Mouse (Mus musculus): Measurements from ENCODE around the gene Tbc1d8. TPM values are rescaled to one million over a fixed set of nuclear protein-coding genes. Genes with fewer than 3 reads are reported as not detected.

The Tbc1d8 gene
- total and polyA plus RNA-seq, 3 experiments = 0.16 to 1.4 (median 0.81) TPM

DNA sequence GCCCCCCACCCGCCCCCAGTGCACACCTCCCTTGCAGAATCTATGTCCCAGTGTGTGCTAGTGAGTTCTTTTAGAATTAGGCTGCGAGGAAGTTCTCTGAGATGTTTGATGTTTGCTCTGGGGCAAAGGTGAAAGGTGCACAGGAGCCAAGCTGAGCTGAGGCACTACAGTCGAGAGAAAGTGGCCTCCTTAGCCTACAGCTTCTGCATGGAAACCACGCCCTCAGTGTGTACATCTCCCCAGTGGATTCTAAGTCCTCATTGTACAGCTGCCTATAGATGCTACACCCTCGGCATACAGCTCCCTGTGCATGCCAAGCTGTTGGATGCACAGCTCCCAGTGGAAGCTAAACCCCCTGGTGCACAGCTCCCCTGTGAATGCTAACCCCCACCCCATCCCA lies 139.1 kb downstream of the Tbc1d8 start:
- H3K9me3 ChIP-seq (replicated peaks; ENCODE audit: low read length) = no peaks in the 10 kb centered on the region
- H3K4me1 ChIP-seq (ENCODE audit: control insufficient read depth in 1 of 2, insufficient read depth in 2 of 2) = peaks cover 0 to 10% of the 10 kb centered on the region in 2 experiments; a peak in 2 of 4 replicates
- no peaks in the 10 kb centered on the region for H3K27me3 ChIP-seq (replicated peaks)
- dilution Hi-C loops (cut with MboI; ENCODE audit: extremely low pct_ligation_motif_present, extremely low pct_unique_long_range_greater_than_20kb, low sequenced_read_pairs) (no loop called here), in situ Hi-C loops (cut with MboI; ENCODE audit: low pct_ligation_motif_present, low pct_unique_long_range_greater_than_20kb, low sequenced_read_pairs) (no loop called here)
- no peak overlapping the region for H3K9ac ChIP-seq (ENCODE audit: insufficient read depth, low read depth)
- no peaks in the 10 kb centered on the region for H3K36me3 ChIP-seq (replicated peaks in 1 of 2; ENCODE audit: control insufficient read depth in 1 of 2, insufficient read depth in 1 of 2, low read length in 1 of 2)
- no peak for DNase-seq (ENCODE audit: extremely low read depth)
- TF ChIP-seq MAZ (IDR thresholded peaks at IDR 0.05; ENCODE audit: low read depth, low read length) (no peak), SIN3A (IDR thresholded peaks at IDR 0.05; ENCODE audit: low read length) (no peak), MEF2A (IDR thresholded peaks at IDR 0.05; ENCODE audit: borderline replicate concordance, low read depth, low read length) (no peak), IRF4 (IDR thresholded peaks at IDR 0.05; ENCODE audit: low read depth, low read length) (no peak)
- H3K27ac ChIP-seq (ENCODE audit: insufficient read depth, low read depth) = no peak overlapping the region
- H3K4me2 ChIP-seq (ENCODE audit: insufficient read depth, low read depth, poor library complexity, severe bottlenecking) = no peak overlapping the region
- no peaks in the 10 kb centered on the region; the same call in 1 of the 2 replicates for H3K79me2 ChIP-seq (replicated peaks; ENCODE audit: control insufficient read depth, extremely low read depth, insufficient read depth, poor library complexity, severe bottlenecking)
- no peak overlapping the region for H3K4me3 ChIP-seq (replicated peaks in 1 of 3; ENCODE audit: low read depth in 2 of 3, low read length in 2 of 3, poor library complexity in 1 of 3)

DNA sequence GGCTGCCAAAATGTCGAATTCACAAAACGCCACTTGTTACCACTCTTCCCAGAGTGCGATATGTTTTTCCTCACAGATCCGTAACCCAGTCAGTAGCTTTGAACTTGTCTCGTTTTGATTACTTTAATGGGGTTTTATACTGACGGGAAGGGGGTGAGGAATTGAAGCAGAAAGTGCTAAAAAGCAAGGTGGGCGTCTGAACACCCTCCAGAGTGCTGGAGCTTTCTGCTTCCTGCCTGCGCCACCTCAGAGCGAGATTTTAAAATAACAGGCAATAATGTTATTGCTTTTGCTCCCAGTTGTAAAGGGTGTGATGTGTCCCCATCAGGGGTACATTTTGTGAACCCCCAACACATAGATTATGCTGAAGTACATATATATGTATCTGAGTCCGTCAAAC lies 139.7 kb downstream of the Tbc1d8 start:
- dilution Hi-C loops (cut with MboI; ENCODE audit: extremely low pct_ligation_motif_present, extremely low pct_unique_long_range_greater_than_20kb, low sequenced_read_pairs) = no loop called here
- TF ChIP-seq POLR2AphosphoS2 (IDR thresholded peaks at IDR 0.05; ENCODE audit: low read depth, low read length) (no peak), PAX5 (IDR thresholded peaks at IDR 0.05; ENCODE audit: low read length) (no peak), JUN (IDR thresholded peaks at IDR 0.05; ENCODE audit: insufficient read depth, low read depth, low read length) (no peak), E2F4 (IDR thresholded peaks at IDR 0.05; ENCODE audit: insufficient replicate concordance, low read depth, low read length) (no peak), MAX (IDR thresholded peaks at IDR 0.05; ENCODE audit: low read length) (no peak), ZKSCAN1 (IDR thresholded peaks at IDR 0.05; ENCODE audit: borderline replicate concordance, low read depth, low read length) (no peak), SMC3 (IDR thresholded peaks at IDR 0.05; ENCODE audit: low read depth, low read length) (no peak), BHLHE40 (IDR thresholded peaks at IDR 0.05; ENCODE audit: low read depth, low read length) (no peak), ETS1 (conservative IDR thresholded peaks at IDR 0.05; ENCODE audit: low read depth, low read length) (no peak), ZC3H11A (IDR thresholded peaks at IDR 0.05; ENCODE audit: low read depth, low read length) (no peak), CTCF (conservative IDR thresholded peaks at IDR 0.05 in 1 of 2, IDR thresholded peaks at IDR 0.05 in 1 of 2; ENCODE audit: low read depth in 2 of 2, low read length in 2 of 2) (no peak), MAFK (IDR thresholded peaks at IDR 0.05; ENCODE audit: insufficient replicate concordance, low read length) (no peak), TBP (conservative IDR thresholded peaks at IDR 0.05; ENCODE audit: low read depth, low read length) (no peak), ZMIZ1 (IDR thresholded peaks at IDR 0.05; ENCODE audit: low read depth, low read length) (no peak), JUND (conservative IDR thresholded peaks at IDR 0.05; ENCODE audit: low read depth, low read length) (no peak), MXI1 (IDR thresholded peaks at IDR 0.05; ENCODE audit: low read depth, low read length) (no peak)

More for the DNA sequence above, 139.7 kb downstream of the Tbc1d8 start:
- no peak overlapping the region for H3K27ac ChIP-seq (ENCODE audit: insufficient read depth, low read depth)
- no peak overlapping the region for H3K4me3 ChIP-seq (replicated peaks in 1 of 3; ENCODE audit: low read depth in 2 of 3, low read length in 2 of 3, poor library complexity in 1 of 3)
- in situ Hi-C loops (cut with MboI; ENCODE audit: low pct_ligation_motif_present, low pct_unique_long_range_greater_than_20kb, low sequenced_read_pairs) = no loop called here
- no peak overlapping the region for H3K9ac ChIP-seq (ENCODE audit: insufficient read depth, low read depth)
- DNase-seq (ENCODE audit: extremely low read depth) = no peak
- peaks cover 0 to 10% of the 10 kb centered on the region in 2 experiments; a peak in 2 of 4 replicates for H3K4me1 ChIP-seq (ENCODE audit: control insufficient read depth in 1 of 2, insufficient read depth in 2 of 2)
- H3K79me2 ChIP-seq (replicated peaks; ENCODE audit: control insufficient read depth, extremely low read depth, insufficient read depth, poor library complexity, severe bottlenecking) = no peaks in the 10 kb centered on the region; the same call in 1 of the 2 replicates
- no peaks in the 10 kb centered on the region for H3K27me3 ChIP-seq (replicated peaks)
- H3K36me3 ChIP-seq (replicated peaks in 1 of 2; ENCODE audit: control insufficient read depth in 1 of 2, insufficient read depth in 1 of 2, low read length in 1 of 2) = no peaks in the 10 kb centered on the region
- H3K4me2 ChIP-seq (ENCODE audit: insufficient read depth, low read depth, poor library complexity, severe bottlenecking) = no peak overlapping the region
- no peaks in the 10 kb centered on the region for H3K9me3 ChIP-seq (replicated peaks; ENCODE audit: low read length)

Data from CH12.LX (cell line).